Mouse (Mus musculus): ENCODE results near the gene Sec11a.

GRCm38 (mm10) chr7:80939808-80940207, 7.8 kb downstream of the Sec11a start:
- TF ChIP-seq GATA1 (IDR thresholded peaks at IDR 0.05; ENCODE audit: borderline replicate concordance, low read length) = no peak
- no peak for TF ChIP-seq CTCF (IDR thresholded peaks at IDR 0.05; ENCODE audit: low read depth, low read length)
- TF ChIP-seq TAL1 (conservative IDR thresholded peaks at IDR 0.05; ENCODE audit: low read depth, low read length) = no peak

All from G1E (cell line).